Mouse (Mus musculus): Measurements from ENCODE around the gene Arhgef25.

The Arhgef25 gene

DNA sequence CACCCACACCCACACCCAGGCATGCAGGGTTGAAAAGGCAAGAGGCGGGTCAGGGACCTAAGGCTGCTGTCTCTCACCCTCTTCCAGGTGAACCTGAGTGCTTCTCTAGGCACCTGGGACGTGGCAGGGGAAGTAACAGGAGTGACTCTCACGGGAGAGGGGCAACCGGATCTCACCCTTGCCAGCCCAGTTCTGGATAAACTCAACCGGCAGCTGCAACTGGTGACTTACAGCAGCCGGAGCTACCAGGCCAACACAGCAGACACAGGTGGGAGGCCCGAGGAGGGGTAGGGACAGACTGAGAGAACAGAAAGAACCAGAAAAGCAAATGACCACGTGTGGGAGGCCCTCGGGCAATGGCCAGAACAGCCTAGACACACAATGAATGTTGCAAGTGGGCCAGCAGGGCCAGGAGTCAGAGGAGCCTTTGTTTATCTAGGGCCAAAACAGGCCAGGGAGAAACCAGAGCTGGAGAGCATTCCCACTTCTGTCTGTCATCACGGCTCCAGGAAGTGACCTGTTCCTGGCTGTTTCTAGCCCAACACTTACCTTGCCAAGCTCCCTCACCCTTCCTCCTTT lies 22.2 kb downstream of the Arhgef25 start:
- in situ Hi-C loops (cut with MboI, MseI), result loop anchor here (25.0 kb wide), 1 partner anchor 495 kb away; the partner anchor contains the start of genes Nab2 and Nemp1

DNA sequence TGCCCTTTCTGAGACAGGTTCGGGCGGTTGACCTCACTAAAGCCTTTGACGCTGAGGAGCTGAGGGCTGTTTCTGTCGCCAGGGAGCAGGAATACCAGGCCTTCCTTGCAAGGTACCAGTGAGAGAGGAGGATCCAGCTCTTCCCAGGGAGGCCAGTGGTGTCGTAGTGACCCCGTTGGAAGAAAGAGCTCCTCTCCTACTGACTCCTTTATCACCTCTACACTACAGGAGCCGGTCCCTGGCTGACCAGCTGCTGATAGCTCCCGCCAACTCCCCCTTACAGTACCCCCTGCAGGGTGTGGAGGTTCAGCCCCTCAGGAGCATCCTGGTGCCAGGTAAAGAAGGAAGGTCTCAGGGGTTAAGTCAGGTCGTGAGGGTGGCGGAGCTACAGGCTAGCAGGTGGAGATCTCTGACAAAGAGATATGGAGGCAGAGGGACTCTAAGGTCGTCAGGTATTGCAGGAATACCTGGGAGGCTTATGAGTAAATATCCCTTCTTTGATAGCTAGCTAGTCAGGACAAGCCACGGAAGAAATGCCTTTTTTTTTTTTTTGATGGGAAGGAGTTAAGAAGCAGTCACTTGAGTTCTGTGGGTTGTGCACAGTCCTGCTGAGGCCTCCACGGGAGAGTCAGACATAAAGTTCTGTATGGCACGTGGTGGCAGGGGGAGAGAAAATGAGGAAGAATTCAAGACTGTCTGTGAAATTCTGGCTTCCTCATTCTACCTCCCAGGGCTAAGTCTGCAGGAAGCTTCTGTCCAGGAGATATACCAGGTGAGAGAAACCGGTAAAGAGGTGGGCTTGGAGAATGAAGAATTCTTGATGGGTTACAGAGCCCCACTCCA lies 22.9 kb downstream of the Arhgef25 start:
- in situ Hi-C loops (cut with MboI, MseI), result loop anchor here (25.0 kb wide), 1 partner anchor 495 kb away; the partner anchor contains the start of genes Nab2 and Nemp1

DNA sequence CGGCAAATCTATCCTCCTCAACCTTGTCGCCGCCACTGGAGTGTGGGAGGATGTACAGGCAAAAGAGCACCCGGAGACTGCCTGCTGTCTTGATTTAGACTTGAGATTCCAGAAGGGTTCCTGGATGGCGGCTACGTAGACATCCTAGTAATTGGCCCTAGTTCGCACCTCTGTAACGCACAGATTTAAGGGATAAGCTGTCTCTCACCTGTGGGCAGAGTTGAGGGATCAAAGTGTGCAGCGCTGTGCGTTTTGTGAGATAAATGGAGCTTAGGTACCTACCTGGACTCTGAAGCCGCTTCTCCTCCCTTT lies 23.5 kb downstream of the Arhgef25 start:
- in situ Hi-C loops (cut with MboI, MseI), result loop anchor here (25.0 kb wide), 1 partner anchor 496 kb away; the partner anchor contains the start of genes Nab2 and Nemp1

DNA sequence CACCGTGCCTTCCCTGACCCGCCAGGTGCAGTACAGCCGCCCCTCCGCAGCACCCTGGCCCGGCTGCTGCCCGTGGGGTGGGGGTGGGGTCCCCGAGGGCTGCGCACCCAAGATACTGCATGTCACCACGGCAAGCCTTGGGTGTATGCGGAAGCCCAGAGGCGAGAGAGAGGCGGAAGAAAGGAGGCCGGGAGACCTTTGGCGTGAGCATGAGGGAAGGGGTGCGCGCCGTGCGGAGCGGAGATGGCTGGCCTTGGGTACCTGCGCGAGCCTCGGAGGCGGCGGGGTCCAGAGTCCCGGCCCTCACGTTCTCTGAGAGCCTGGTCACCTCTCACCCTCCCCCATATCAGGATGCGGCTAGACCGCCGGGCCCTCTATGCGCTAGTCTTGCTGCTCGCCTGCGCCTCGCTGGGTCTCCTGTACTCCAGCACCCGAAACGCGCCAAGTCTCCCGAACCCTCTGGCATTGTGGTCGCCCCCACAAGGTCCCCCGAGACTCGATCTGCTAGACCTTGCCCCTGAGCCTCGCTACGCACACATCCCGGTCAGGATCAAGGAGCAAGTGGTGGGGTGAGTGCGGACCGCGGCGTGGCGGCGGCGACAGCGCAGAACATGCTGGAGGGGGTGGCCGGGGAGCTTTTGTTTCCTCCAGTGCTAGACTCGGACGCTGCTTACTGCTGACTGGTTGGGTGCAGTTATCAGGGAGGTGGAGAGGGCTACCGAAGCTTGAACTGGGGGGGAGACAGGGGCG lies 24.1 kb downstream of the Arhgef25 start:
- in situ Hi-C loops (cut with MboI, MseI), result loop anchor here (25.0 kb wide), 1 partner anchor 496 kb away; the partner anchor contains the start of genes Nab2 and Nemp1

DNA sequence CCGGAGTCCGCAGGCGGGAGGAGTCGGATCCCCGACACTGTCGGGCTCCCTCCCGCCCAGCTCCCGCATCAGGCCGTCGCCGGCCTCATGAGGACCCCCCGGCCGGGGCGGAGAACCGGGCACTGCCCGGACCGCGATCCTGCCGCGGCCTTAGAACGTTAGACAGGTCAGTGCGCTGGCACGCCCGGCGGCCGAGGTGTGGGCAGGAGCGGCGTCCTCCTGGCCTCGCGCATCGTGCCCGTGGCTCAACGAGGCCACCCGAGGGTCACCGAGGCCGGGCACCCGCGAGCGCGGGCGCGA lies 24.6 kb downstream of the Arhgef25 start:
- in situ Hi-C loops (cut with MboI, MseI), result loop anchor here (25.0 kb wide), 1 partner anchor 497 kb away; the partner anchor contains the start of genes Nab2 and Nemp1

DNA sequence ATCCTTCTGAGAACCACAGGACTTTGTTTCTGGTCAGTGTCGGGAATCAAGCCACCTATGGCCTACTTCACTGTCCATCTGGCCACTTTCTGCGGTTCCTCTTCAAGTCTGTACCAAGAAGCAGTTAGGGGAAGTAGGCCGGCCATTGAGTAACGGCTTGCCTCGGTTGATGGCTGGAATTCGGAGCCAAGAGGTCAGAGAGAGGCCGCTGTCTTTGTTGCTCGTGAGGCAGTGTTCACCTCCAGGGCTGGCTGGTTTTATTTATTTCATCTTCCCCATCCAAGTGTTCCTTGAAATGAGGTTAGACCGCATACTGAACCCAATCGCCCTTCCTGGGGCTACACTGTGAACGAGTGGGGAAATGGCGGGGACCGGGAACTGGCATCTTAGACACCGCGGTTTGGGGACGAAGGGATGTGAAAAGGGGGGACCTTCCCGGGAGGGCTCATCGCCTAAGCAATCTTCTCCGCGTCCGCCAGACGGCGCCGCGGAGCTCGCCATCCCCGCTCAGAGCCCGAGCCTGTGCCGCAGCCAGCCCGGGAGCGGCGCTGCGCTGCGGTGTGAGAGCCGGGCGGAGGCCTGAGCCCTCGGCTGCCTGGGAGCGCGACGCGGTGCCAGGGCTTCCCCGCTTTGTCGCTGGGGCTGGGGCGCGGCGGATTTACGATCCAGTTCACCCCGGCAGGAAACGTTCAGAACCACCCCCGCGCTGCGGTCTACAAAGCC lies 25.1 kb downstream of the Arhgef25 start, which contains the start of gene B4galnt1:
Gene B4galnt1, plus strand, starts transcription at position 595 of the 723 bp plus-strand sequence.
- in situ Hi-C loops (cut with MboI, MseI), result loop anchor here (25.0 kb wide), 1 partner anchor 498 kb away; the partner anchor contains the start of genes Nab2 and Nemp1

DNA sequence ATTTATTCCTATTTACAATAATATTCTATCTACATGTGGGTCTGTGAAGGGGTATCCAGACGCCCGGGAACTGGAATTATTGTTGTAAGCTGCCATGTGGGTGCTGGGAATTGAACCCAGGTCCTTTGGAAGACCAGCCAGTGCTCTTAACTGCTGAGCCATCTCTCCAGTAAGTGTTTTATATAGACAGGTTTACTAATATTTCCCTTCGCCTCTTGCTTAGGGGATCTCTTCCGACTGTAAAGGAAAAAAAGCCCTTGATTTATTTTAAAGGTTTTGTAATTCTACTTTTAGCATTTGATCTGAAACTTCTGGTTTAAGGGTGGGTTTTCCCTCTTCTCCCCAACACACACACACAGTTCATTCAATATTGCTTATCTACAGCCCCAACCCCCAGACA lies 25.7 kb downstream of the Arhgef25 start:
- in situ Hi-C loops (cut with MboI, MseI), result loop anchor here (25.0 kb wide), 1 partner anchor 498 kb away; the partner anchor contains the start of genes Nab2 and Nemp1

DNA sequence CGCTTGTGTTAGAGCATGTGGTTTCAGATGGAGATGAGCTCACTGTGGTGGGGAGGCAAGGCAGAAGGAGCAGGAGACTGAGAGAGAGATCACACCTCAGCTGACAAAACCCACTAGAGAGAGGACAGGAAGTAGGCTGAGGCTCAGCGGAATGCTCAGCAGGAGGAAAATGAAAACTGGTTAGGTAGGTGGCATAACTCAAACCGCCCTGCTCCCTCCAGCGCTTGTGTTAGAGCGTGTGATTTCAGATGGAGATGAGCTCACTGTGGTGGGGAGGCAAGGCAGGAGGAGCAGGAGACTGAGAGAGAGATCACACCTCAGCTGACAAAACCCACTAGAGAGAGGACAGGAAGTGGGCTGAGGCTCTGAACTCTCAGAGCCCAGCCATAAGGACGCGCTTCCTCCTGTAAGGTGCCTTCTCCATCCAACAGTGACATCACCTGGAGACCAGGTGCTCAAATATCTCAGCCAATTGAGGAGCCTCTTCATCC lies 27.1 kb downstream of the Arhgef25 start:
- in situ Hi-C loops (cut with MboI, MseI), result loop anchor here (25.0 kb wide), 1 partner anchor 499 kb away; the partner anchor contains the start of genes Nab2 and Nemp1

DNA sequence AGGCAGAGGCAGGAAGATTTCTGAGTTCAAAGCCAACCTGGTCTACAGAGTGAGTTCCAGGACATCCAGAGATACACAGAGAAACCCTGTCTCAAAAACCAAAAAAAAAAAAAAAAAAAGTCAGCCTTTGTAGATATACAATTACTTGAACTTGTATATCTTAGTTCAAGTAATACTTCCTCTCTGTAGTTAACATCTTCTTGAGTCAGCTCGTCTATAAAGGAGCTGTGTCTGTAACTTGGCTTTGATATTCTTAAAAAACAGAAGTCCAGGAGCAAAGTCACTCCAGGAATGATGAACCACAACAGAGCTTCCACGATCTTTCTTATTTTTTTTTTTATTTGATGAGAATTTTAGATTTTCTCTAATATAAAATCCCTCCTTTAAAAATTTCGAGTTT lies 29.2 kb downstream of the Arhgef25 start:
- in situ Hi-C loops (cut with MboI, MseI), result loop anchor here (25.0 kb wide), 1 partner anchor 502 kb away; the partner anchor contains the start of genes Nab2 and Nemp1

DNA sequence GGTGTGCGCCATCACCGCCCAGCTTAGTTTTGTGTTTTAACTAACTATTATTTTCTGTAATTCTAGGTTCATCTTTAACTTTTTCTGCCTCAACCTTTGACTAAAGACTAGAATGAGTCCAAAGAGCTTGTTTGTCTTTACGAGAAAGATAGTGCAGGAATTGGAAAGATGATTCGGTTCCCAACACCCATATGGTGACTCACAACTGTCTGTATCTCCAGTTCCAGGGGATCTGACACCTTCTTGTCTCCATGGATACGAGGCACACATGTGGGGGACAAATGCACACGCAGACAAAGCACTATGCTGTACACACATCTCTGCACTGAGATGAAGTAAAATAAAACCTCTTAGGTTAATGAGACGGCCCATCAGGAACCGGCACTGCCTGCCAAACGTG lies 29.8 kb downstream of the Arhgef25 start:
- in situ Hi-C loops (cut with MboI, MseI), result loop anchor here (25.0 kb wide), 1 partner anchor 502 kb away; the partner anchor contains the start of genes Nab2 and Nemp1

DNA sequence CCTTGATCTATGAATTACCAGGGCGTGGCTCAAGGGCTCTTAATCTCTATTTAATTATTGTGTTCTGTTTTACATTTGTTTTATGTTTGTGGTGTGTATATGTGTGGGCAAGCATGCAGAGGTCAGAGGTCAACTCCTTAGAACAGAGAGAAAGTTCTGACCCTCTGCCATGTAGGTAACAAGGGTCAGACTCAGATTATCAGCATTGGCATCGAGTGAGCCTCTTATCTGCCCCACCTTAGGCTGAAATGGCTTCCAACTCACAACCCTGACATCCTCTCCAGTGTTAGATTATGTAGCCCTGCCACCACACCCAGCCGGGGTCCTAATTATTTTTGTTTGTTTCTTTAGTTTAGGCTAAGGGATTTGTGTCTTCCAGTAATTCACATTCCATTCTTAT lies 31.4 kb downstream of the Arhgef25 start:
- in situ Hi-C loops (cut with MboI, MseI), result loop anchor here (25.0 kb wide), 1 partner anchor 504 kb away; the partner anchor contains the start of genes Nab2 and Nemp1

DNA sequence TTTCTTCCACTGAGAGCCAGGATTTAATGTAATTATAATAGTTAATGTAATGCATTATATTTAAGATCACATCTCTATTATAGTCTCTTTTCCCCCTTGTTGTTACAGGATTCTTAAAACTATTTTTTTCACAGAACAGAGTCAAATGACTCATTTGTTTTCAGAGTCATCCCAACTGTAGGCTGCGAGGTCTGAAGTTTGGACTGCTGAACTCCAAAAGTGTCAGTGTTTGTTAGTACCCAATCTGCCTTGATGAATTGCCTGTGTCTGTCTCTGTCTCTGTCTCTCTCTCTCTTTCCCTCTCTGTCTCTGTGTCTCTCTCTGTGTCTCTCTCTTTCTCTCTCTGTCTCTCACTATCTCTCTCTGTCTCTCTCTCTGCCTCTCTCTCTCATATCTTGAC lies 33.4 kb downstream of the Arhgef25 start:
- in situ Hi-C loops (cut with MboI, MseI), result loop anchor here (25.0 kb wide), 1 partner anchor 506 kb away; the partner anchor contains the start of genes Nab2 and Nemp1

DNA sequence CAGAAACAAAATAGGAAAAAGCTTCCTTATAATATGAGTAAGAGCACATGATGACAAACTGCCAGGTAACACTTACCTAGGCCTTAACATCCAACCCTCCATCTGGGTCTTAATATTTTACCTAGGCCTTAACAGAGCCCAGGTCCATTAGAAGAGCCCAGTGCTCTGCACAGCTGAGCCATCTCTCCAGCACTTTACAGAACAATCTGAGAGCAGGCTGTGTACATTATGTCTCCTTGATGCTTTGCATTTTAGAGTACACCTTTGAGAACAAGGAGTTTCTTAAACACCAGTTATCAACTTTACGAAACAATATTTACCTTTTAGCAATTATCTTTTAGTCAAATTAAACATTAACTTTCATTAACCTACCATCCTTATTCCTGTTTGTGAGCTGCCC lies 33.8 kb downstream of the Arhgef25 start:
- in situ Hi-C loops (cut with MboI, MseI), result loop anchor here (25.0 kb wide), 1 partner anchor 506 kb away; the partner anchor contains the start of genes Nab2 and Nemp1

DNA sequence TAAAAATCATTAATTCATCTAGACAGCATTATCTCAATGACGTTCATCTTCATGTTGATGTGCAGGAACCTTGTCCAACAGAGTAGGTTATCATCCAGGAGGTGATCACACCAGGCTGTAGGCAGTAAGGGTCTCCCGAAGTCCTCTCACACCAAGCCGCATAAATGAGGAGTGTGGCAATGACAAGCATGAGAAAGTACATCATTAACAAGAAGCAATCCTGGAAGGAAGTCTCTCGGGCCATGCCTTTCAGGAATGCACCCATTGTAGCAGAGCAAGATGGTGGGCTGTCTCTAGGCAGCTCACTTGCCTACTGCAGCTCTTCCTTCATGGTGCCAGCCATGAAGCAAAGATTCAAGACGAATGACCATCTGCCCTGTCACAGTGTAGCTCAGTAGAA lies 35.2 kb downstream of the Arhgef25 start:
- in situ Hi-C loops (cut with MboI, MseI), result loop anchor here (25.0 kb wide), 1 partner anchor 508 kb away; the partner anchor contains the start of genes Nab2 and Nemp1

DNA sequence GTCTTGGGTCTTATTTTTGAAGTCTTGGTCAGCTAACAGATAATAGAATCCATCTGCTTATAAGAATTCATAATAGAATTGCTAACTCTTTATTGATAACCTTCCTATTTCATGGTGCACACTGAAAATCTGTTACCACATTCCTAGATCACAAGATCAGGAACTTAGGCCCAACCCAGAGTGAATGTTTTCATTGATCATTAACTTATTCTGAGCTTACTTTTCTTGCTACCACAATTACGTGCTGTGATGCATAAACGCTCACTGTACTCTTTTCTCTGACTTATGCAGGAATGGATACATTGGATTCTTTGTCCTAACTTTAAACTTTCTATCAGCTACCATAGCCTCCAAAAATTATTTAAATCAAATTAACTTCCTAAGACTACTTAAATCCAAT lies 35.6 kb downstream of the Arhgef25 start:
- in situ Hi-C loops (cut with MboI, MseI), result loop anchor here (25.0 kb wide), 1 partner anchor 508 kb away; the partner anchor contains the start of genes Nab2 and Nemp1

DNA sequence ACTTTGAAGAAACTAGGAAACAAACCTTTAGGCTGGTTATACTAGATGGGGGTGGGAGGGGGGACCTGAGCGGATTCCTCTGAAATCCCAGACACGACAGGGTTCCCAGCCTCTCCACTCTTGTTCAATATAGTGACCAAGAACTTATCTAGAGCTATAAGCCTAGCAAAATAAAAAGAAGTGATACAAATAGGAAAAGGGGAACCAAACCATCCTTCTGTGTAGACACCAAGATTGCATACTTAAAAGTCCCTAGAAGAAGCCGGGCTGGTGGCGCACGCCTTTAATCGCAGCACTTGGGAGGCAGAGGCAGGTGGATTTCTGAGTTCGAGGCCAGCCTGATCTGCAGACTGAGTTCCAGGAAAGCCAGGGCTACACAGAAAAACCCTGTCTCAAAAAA lies 36.6 kb downstream of the Arhgef25 start:
- in situ Hi-C loops (cut with MboI, MseI), result loop anchor here (25.0 kb wide), 1 partner anchor 509 kb away; the partner anchor contains the start of genes Nab2 and Nemp1

DNA sequence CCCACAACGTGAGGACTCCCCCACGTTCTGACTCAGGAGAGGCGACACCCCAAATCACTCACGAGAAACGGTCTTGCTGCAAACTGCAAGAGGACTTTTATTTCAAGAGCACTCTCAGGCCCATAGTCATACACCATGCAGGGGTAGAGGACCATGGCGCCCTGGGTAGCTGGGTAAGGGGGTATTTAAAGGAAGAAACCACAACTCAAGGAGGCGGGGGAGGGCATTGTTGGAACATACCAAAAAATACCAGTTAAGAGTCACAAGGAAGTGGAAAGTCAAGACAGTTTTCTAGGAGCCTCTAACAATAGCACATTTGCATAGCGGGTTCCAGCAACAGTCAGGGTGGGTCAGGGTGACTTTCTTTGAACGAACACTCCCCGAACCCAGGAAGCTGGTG lies 37.3 kb downstream of the Arhgef25 start:
- in situ Hi-C loops (cut with MboI, MseI), result loop anchor here (25.0 kb wide), 1 partner anchor 510 kb away; the partner anchor contains the start of genes Nab2 and Nemp1

DNA sequence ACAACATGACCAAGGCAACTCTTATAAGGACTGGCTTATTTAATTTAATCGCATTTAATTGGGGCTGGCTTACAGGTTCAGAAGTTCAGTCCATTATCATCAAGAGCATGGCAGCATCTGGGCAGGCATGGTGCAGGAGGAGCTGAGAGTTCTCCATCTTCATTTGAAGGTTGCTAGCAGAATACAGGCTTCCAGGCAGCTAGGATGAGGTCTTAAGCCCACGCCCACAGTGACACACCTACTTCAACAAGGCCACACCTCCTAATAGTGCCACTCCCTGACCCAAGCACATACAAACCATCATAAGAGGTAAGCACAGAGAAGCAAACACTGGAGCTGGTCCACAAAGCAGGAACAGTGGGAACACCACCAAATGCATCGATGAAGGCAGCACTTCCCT lies 38.6 kb downstream of the Arhgef25 start:
- in situ Hi-C loops (cut with MboI, MseI), result loop anchor here (25.0 kb wide), 1 partner anchor 511 kb away; the partner anchor contains the start of genes Nab2 and Nemp1

DNA sequence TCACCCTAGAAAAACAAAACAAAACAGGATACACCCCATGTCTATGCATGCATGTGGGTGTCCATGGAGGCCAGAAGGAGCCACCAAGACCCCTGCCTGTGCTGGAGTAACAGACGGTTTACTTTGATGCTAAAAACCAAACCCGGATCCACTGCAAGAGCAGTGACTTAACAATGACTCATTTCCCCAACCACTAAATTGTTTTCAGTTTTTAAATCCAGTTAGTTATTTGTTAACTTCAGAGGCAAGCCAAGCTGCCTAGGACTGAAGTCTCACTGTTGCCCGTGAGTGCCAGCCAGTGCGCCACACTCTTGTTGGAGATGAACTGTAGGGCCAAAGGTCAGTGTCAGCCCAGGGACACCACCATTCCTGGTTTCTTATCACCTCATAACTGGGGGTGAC lies 39.4 kb downstream of the Arhgef25 start:
- in situ Hi-C loops (cut with MboI, MseI), result loop anchor here (25.0 kb wide), 1 partner anchor 512 kb away; the partner anchor contains the start of genes Nab2 and Nemp1

DNA sequence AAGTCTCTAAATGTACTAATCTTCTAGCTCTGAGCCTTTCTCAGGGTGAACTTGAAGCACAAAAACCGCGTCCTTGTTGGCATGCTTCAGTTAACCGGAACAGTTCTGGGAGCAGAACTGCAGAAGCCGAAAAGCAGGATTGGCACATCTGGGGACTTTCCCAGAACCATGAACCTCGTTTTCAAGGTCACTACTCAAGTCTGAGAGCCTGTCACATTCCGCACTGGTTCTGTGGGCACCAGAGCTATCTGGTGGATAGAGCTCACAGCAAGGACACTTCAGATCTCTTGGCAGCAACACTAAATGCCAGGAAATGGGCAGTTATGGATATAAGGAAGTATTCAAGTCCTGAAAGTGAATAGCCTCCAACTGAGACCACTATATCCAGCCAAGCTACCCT lies 42.7 kb downstream of the Arhgef25 start:
- in situ Hi-C loops (cut with MboI, MseI), result no loop called here

Measured in regulatory T cell (primary cell).